Mouse (Mus musculus) spleen, postnatal 36 days (tissue): ENCODE results near the gene Fgf8.
A peak's percentile ranks its signal among the peaks of the same experiment; 100 is the strongest.

Experiments used
- DNase-seq, 2 experiments: peaks; one replicate each; pipeline ENCODE4 v3.0.0; 2022; ENCODE audit warnings: low spot score in 2 of 2, mixed read lengths in 1 of 2

Fgf8 gene

GRCm38 (mm10) chr19:45742218-45742983 lies at the start of gene Fgf8:
Gene Fgf8, minus strand, starts transcription at chr19:45742915.
- no peak for DNase-seq

- DNase-seq, result no peak
Observed at GRCm38 (mm10) chr19:45792404-45792803, 49.7 kb upstream of the Fgf8 start.

GRCm38 (mm10) chr19:45789888-45790874 lies 47.5 kb upstream of the Fgf8 start:
- DNase-seq, result peak; percentile 67 to 75

GRCm38 (mm10) chr19:45789365-45789764 lies 46.6 kb upstream of the Fgf8 start:
- DNase-seq, result no peak

- DNase-seq, result no peak
Observed at GRCm38 (mm10) chr19:45788337-45788736, 45.6 kb upstream of the Fgf8 start.

- no peak for DNase-seq
Observed at GRCm38 (mm10) chr19:45787450-45787849, 44.7 kb upstream of the Fgf8 start.

- no peak for DNase-seq
Observed at GRCm38 (mm10) chr19:45785470-45785869, 42.8 kb upstream of the Fgf8 start.

GRCm38 (mm10) chr19:45783933-45784576 lies 41.3 kb upstream of the Fgf8 start:
- no peak for DNase-seq

GRCm38 (mm10) chr19:45783181-45783932 lies 40.6 kb upstream of the Fgf8 start, which contains the start of gene Mgea5:
Gene Mgea5, minus strand, starts transcription at chr19:45783837.
- DNase-seq, result peak; percentile 99

- peak; percentile 68 to 74 for DNase-seq
Observed at GRCm38 (mm10) chr19:45782315-45783001, 39.7 kb upstream of the Fgf8 start.

GRCm38 (mm10) chr19:45781676-45782075 lies 39.0 kb upstream of the Fgf8 start:
- DNase-seq, result no peak

GRCm38 (mm10) chr19:45780350-45780915 lies 37.7 kb upstream of the Fgf8 start:
- no peak for DNase-seq

- no peak for DNase-seq
Observed at GRCm38 (mm10) chr19:45775486-45775885, 32.8 kb upstream of the Fgf8 start.

GRCm38 (mm10) chr19:45771501-45771900 lies 28.8 kb upstream of the Fgf8 start:
- no peak for DNase-seq

- no peak for DNase-seq
Observed at GRCm38 (mm10) chr19:45760810-45761209, 18.1 kb upstream of the Fgf8 start.

GRCm38 (mm10) chr19:45758671-45759070 lies 16.0 kb upstream of the Fgf8 start:
- DNase-seq, result no peak

GRCm38 (mm10) chr19:45753551-45753950 lies 10.8 kb upstream of the Fgf8 start:
- no peak for DNase-seq

GRCm38 (mm10) chr19:45751881-45752280 lies 9.2 kb upstream of the Fgf8 start:
- DNase-seq, result no peak

- peak; percentile 81 to 82 for DNase-seq
Observed at GRCm38 (mm10) chr19:45749243-45750043, 6.7 kb upstream of the Fgf8 start, which contains the start of gene Npm3. Gene Npm3, minus strand, starts transcription at chr19:45749591.
